8 mouse cellular contexts compared by ENCODE assay signal in genomic region chr11:103116959-103117590, GRCm38 (mm10). TPM values are rescaled to one million over a fixed set of nuclear protein-coding genes. Genes with fewer than 3 reads are reported as not detected.
DNase-seq lines count a peak whose midpoint lies in the region; ATAC-seq lines count a peak whose summit lies in the region.

No protein-coding gene starts in this region.

- H3K36me3 ChIP-seq in embryonic facial prominence, embryonic 10.5 days (replicated peaks) = no peaks in the 10 kb centered on the region
- no peaks in the 10 kb centered on the region for H3K36me3 ChIP-seq in liver, embryonic 13.5 days
- H3K36me3 ChIP-seq in splenic B cell, adult 2 months (ENCODE audit: control insufficient read depth, insufficient read depth, low read length, poor library complexity, severe bottlenecking) = no peaks in the 10 kb centered on the region; the same call in 1 of the 2 replicates

- H3K4me1 ChIP-seq in embryonic facial prominence, embryonic 10.5 days = peaks cover 48% of the 10 kb centered on the region
- peaks cover 57% of the 10 kb centered on the region for H3K4me1 ChIP-seq in liver, embryonic 13.5 days (replicated peaks)

- ATAC-seq in liver, embryonic 13.5 days (ENCODE audit: low read depth) = peak; percentile 13; the same call in 1 of the 2 replicates

- peak overlapping the region; percentile 76 for H3K4me3 ChIP-seq in embryonic facial prominence, embryonic 10.5 days
- peak overlapping the region; percentile 85 for H3K4me3 ChIP-seq in liver, embryonic 13.5 days (replicated peaks)

- peak overlapping the region; percentile 90 for H3K9ac ChIP-seq in liver, embryonic 13.5 days

- peak overlapping the region; percentile 99 for H3K4me2 ChIP-seq in liver, embryonic 13.5 days

- H3K27ac ChIP-seq in embryonic facial prominence, embryonic 10.5 days (replicated peaks) = peak overlapping the region; percentile 96
- peak overlapping the region; percentile 93 for H3K27ac ChIP-seq in liver, embryonic 13.5 days

- H3K27me3 ChIP-seq in embryonic facial prominence, embryonic 10.5 days (replicated peaks; ENCODE audit: low read depth, poor library complexity, severe bottlenecking) = peaks cover 24% of the 10 kb centered on the region
- peaks cover 11% of the 10 kb centered on the region for H3K27me3 ChIP-seq in liver, embryonic 13.5 days
- no peaks in the 10 kb centered on the region for H3K27me3 ChIP-seq in splenic B cell, adult 2 months (ENCODE audit: control insufficient read depth, insufficient read depth, low read length, poor library complexity, severe bottlenecking)

- H3K9me3 ChIP-seq in embryonic facial prominence, embryonic 10.5 days = no peaks in the 10 kb centered on the region
- H3K9me3 ChIP-seq in liver, embryonic 13.5 days (replicated peaks) = no peaks in the 10 kb centered on the region

- under 1% methylated on average over 35 of the region's 35 CpGs for WGBS in embryonic facial prominence, embryonic 10.5 days
- under 1% methylated on average over 35 of the region's 35 CpGs for WGBS in liver, embryonic 13.5 days (ENCODE audit: insufficient replicate concordance)

- peak; percentile 70 to 73 for DNase-seq in left cerebral cortex, adult 18-20 months (ENCODE audit: low spot score in 2 of 2)
- DNase-seq in left cerebral cortex, adult 11 months (ENCODE audit: low spot score) = no peak
- peak; percentile 81 for DNase-seq in embryonic facial prominence, embryonic 10.5 days (ENCODE audit: low spot score)
- DNase-seq in heart, adult 8-10 months (ENCODE audit: low spot score) = peak; percentile 77
- peak; percentile 82 for DNase-seq in kidney, adult 9 months
- DNase-seq in liver, embryonic 13.5 days = peak; percentile 76
- DNase-seq in naive thymus-derived CD4-positive, alpha-beta T cell, adult 2 months (ENCODE audit: low read depth) = peak; percentile 72
- DNase-seq in splenic B cell, adult 2 months (ENCODE audit: low read depth, low spot score) = peak; percentile 81

RNA-seq across cellular contexts. Expression of gene Hexim1, which starts 1.0 kb away (rescaled TPM):
- 10 to 100 TPM; 42.6 to 52.8 TPM for total RNA-seq in left cerebral cortex, adult 18-20 months (2021)
- polyA plus RNA-seq in embryonic facial prominence, embryonic 10.5 days (2016; fragmentation: Nextera tagmentation; extraction: Ambion mirVana) = 2.8 and 2.9 TPM in 2 replicates
- 10 to 100 TPM; 15.9 to 18.6 (median 17.0) TPM for total RNA-seq in heart, adult 8-10 months (2022)
- polyA plus RNA-seq in liver, embryonic 13.5 days (2015; fragmentation: Nextera tagmentation; extraction: Ambion mirVana) = 2.6 and 3.0 TPM in 2 replicates

RNA-seq across cellular contexts. Expression of gene Hexim2, which starts 15.2 kb away (rescaled TPM):
- total RNA-seq in left cerebral cortex, adult 18-20 months (2021) = 10 to 100 TPM; 16.1 to 16.2 TPM
- polyA plus RNA-seq in embryonic facial prominence, embryonic 10.5 days (2016; fragmentation: Nextera tagmentation; extraction: Ambion mirVana) = 8.4 and 10.9 TPM in 2 replicates
- 1 to 10 TPM; 1.2 to 2.0 (median 1.9) TPM for total RNA-seq in heart, adult 8-10 months (2022)
- 6.3 and 7.7 TPM in 2 replicates for polyA plus RNA-seq in liver, embryonic 13.5 days (2015; fragmentation: Nextera tagmentation; extraction: Ambion mirVana)

RNA-seq across cellular contexts. Expression of gene Acbd4, which starts 15.6 kb away (rescaled TPM):
- 10 to 100 TPM; 85.2 to 90.4 TPM for total RNA-seq in left cerebral cortex, adult 18-20 months (2021)
- 6.3 and 10.1 TPM in 2 replicates for polyA plus RNA-seq in embryonic facial prominence, embryonic 10.5 days (2016; fragmentation: Nextera tagmentation; extraction: Ambion mirVana)
- total RNA-seq in heart, adult 8-10 months (2022) = 10 to 100 TPM; 24.1 to 39.8 (median 32.0) TPM
- 60.4 and 62.2 TPM in 2 replicates for polyA plus RNA-seq in liver, embryonic 13.5 days (2015; fragmentation: Nextera tagmentation; extraction: Ambion mirVana)

RNA-seq across cellular contexts. Expression of gene Plcd3, which starts 15.6 kb away (rescaled TPM):
- total RNA-seq in left cerebral cortex, adult 18-20 months (2021) = 10 to 100 TPM; 20.4 to 21.7 TPM
- 1.7 and 2.6 TPM in 2 replicates for polyA plus RNA-seq in embryonic facial prominence, embryonic 10.5 days (2016; fragmentation: Nextera tagmentation; extraction: Ambion mirVana)
- total RNA-seq in heart, adult 8-10 months (2022) = 10 to 100 TPM; 10.7 to 19.1 (median 12.1) TPM
- 0.28 and 0.50 TPM in 2 replicates for polyA plus RNA-seq in liver, embryonic 13.5 days (2015; fragmentation: Nextera tagmentation; extraction: Ambion mirVana)

RNA-seq across cellular contexts. Expression of gene Fmnl1, which starts 53.8 kb away (rescaled TPM):
- total RNA-seq in left cerebral cortex, adult 18-20 months (2021) = 100 to 1,000 TPM; 169 to 206 TPM
- polyA plus RNA-seq in embryonic facial prominence, embryonic 10.5 days (2016; fragmentation: Nextera tagmentation; extraction: Ambion mirVana) = 0.49 and 0.67 TPM in 2 replicates
- total RNA-seq in heart, adult 8-10 months (2022) = 10 to 100 TPM in 3 of 4 experiments, 1 to 10 TPM in 1; 9.3 to 20.1 (median 13.2) TPM
- 3.0 TPM in 2 replicates for polyA plus RNA-seq in liver, embryonic 13.5 days (2015; fragmentation: Nextera tagmentation; extraction: Ambion mirVana)

Comparison
In these comparisons a context has a peak if more than half of its experiments do, and no peak if none do; other contexts are left out.
1. RNA of gene Hexim2, which starts 15.2 kb away (total RNA-seq): 16.1 to 16.2 TPM in left cerebral cortex, adult 18-20 months; 1.2 to 2.0 TPM in heart, adult 8-10 months; every median in the first group is over 4 times any median in the second.